Mouse (Mus musculus) adrenal gland, adult 10 weeks (tissue): ENCODE data around the gene Topors. TPM values are rescaled to one million over a fixed set of nuclear protein-coding genes. Genes with fewer than 3 reads are reported as not detected.

ENCODE experiments used
- polyA plus RNA-seq: library from polyadenylated mRNA; stranded (reverse); fragments of 350-450 nt; fragmentation: Illumina TruSeq; extraction: RNeasy Lipid Tissue Mini Kit (QIAGEN cat#74804); gene quantifications from one replicate; pipeline ENCODE4 v1.2.3, GENCODE M21; 2014; ENCODE audit warnings: low read depth, low replicate concordance

The Topors gene
- polyA plus RNA-seq = 63.2 TPM

GRCm38 (mm10) chr4:40269430-40270032, at the start of gene Topors, which contains the start of gene Smim27:
Gene Topors (minus strand): TSS chr4:40269850.
Gene Smim27 (plus strand): TSS chr4:40269579.

DNA sequence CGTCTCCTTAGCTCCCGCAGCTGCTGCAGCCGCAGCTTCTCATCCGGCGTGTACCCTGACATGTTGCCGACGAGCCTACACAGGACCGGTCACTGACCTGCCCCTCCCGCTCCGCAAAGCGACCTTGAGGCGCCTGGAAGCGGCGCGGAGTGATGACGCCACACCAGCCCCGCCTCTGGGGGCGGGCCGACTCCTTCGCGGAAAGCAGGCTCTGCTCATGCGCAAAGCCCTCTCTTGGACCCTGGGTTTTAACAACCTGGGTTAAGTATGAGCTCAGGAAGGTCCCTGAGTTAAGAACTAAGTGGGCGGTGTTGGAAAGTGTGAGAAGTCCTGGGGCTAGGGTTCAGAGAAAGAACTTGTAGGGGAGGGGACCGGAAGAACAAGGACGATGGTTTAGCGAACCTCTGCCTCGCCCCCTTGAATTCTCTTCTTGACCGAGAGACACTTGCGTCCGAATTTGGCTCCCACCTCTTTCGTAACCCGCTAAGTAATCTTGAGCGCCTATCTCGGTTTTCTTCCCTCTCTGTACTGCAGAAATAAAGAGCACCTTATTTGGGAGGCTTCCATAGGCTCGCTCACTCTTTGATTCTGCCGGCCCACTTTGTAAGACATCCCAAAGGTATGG, 9.7 kb upstream of the Topors start, which contains the start of gene Ndufb6:
Gene Ndufb6, minus strand, starts transcription at position 146 of the 625 bp plus-strand sequence.

DNA sequence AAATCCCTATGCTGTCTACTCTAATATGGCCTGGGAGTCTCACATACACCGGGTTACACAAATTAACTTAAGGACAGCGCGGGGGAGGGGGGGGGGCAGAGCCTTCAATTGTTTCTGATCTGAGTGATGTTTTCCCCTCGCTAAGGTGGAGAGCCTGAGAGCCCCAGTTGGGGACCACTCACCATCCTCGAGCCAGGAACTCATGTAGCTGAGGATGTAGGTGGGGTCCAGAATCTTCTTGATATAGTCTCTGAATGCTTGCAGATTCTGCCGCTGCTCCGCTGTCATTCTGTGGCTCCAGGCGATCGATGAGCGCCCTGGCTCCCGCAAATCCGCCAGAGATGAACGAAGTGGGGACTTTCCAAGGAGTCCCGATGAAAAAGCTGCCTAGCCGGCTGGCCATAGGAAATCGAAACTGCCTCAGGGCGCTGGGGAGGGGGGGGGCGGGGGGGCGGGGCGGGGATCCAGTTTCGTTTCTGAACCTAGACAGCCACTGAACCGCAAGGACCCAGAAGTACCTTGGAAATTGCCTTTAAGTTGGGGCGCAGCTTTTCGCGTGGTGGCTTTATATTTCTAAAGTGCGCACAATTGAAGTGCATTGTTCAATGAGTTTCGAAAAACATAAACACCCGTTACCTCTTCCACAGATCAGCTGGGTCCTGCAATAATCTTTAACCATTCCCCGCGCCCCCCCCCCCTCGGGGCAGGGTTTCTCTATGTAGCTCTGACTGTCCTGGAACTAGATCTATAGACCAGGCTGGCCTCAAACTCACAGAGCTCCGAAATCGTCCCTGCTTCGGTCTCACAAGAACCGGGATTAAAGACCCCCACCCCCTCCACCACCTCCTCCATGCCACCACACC, 30.0 kb downstream of the Topors start, which contains the start of gene Ddx58:
Gene Ddx58, minus strand, starts transcription at position 420 of the 863 bp plus-strand sequence.

Other genes with a start within 250 kb of the Topors start
- gene Aco1, start 126.8 kb downstream of the Topors start, polyA plus RNA-seq = 72.0 TPM
- gene Ddx58, start 30.0 kb downstream of the Topors start, polyA plus RNA-seq = 129 TPM
- gene Smim27, start 271 bp downstream of the Topors start, polyA plus RNA-seq = 51.7 TPM
- gene Ndufb6, start 9.6 kb upstream of the Topors start, polyA plus RNA-seq = 267 TPM
- gene Tmem215, start 202.3 kb upstream of the Topors start, polyA plus RNA-seq = 0.35 TPM